Mouse (Mus musculus) spleen, adult 2 months (tissue): ENCODE results near the gene Col13a1.

Experiments used
- CTCF ChIP-seq: fragments of 200-500 bp; IDR thresholded peaks from 2 replicates; pipeline ENCODE4 v1.5.1; 2011; ENCODE audit warnings: mild to moderate bottlenecking, inconsistent platforms; ENCODE audit not compliant: insufficient read depth, insufficient read length, insufficient replicate concordance; ENCODE audit errors: extremely low read depth
- POLR2A ChIP-seq: fragments of 200-500 bp; IDR thresholded peaks from 2 replicates; pipeline ENCODE4 v1.6.1; 2011; ENCODE audit warnings: low read depth, low read length, inconsistent platforms

DNA sequence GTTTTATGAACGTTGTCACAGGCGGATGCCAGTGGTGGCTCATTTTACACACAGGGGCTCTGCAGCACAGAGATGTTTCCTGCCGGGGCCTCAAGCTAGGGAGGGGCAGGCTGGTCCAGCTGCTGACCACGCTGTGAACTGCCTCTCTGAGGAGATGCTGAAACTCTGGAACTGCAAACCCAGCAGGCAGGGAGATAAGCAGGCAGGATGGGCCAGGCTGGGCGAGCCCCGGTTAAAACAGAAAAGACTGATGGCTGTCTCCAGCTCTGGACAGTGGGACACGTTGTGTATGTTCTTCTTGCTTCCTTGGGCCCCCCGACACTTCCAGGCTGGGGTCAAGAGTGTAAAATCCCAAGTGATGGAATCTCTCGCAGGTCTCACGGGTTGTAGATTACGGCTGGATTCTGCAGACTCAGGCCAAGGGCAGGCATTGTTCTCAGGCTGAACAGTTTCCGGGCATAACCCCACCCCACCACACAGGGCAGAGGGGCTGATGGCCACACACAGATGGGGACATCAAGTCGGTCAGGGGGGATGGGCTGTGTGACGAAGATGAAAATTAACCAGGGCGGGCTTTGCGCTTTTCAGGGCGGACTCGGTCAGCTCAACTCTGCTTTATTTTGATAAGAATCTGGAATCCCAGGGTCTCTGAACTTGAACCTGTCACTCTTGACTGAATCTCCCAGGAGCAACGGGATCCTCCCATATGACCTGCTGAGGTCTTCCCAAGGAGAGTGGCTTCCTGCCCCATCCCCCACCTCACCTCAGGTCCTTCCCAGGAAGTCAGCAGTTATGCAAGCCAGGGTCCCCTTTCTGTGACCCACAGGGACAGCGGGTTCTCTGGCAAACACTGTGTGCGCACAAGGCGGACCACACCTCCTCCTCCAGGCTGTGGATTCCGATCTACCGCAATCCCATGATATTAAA lies 49.9 kb downstream of the Col13a1 start:
- no peak for TF ChIP-seq CTCF
- TF ChIP-seq POLR2A = no peak
